Mouse (Mus musculus): ENCODE measurements around the gene Rem2.

The Rem2 gene

DNA sequence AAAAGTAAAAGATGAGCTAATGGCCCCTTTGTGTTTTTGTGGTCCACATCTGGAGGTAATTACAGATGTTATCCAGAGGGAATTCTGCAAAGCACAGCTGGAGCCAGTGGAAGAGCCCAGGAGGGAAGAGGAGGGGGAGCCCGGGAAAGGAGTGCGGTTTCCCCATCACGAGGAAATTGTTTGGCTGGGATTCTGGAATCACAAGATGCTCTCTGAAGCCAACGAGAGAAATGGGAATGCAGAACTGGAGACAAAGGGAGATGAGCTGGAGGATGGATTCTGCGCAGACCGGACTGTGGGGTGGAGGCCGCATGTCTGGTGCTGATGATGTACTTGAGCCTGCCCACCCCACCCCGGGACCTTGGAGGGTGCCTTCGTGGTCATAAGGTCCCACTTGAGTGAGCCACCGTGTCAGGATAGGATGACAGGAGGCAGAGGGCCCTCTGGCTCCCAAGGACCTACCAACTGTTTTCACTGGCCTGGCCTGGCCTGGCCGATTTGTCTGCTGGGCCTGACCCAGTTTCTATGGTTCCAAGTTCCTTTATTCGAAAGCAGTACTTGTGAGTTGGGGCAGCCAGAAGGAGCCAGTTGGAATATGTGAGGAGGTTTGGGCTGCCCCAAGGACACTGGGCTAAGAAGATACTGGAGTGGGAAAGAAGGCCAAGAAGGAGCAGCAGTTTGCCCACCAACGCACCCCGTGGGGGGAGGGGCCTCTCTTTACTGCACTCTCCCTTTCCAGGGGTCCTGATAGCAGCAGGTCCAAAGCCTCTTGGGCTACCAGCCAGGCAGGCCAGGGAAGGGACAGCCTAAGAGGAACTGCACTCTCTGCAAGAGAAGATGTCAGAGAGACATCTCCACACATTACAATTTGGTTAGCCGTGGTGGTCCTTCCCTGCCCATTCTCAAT is 31.9 kb upstream of the Rem2 start:
- DNase-seq (ENCODE audit: low spot score), result peak; percentile 38

DNA sequence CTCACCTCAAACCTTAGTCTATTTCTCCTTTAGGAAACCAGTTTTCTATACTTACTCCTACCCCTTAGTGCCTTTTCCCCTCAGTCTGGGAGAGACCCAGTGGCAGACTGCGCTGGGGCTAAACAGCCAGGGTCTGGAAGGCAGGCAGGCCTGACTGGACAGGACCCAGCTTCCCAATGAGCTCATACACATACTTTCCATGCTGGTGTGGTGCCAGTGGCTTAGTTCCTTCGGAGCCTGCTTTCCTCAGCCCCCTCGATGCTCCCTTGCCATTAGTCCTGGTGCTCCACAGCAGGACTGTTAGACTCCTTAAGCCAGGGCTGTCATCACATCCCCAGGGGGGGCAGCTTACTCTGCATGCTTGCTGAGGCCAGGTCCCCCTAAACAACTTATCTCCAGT is 30.4 kb upstream of the Rem2 start:
- no peak for DNase-seq (ENCODE audit: low spot score)

DNA sequence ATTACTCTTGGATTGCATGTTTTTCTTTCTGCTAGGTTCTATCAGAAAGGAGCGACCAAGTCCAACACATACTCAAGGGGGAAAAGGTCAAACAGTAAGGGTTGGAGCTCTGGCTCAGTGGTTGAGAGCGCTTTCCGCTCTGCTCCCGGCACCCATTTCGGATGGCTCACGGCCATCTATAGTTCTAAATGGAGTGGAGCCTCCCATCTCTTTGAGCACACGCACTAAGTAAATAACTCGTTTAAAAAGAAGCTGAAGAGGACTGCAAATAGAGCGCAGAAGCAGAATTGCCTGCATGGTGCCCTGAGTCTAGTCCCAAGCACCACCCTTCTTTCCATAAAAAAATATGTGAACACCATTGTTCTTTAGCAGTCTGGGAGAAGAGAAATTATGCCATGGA is 22.3 kb upstream of the Rem2 start:
- no peak for DNase-seq (ENCODE audit: low spot score)

DNA sequence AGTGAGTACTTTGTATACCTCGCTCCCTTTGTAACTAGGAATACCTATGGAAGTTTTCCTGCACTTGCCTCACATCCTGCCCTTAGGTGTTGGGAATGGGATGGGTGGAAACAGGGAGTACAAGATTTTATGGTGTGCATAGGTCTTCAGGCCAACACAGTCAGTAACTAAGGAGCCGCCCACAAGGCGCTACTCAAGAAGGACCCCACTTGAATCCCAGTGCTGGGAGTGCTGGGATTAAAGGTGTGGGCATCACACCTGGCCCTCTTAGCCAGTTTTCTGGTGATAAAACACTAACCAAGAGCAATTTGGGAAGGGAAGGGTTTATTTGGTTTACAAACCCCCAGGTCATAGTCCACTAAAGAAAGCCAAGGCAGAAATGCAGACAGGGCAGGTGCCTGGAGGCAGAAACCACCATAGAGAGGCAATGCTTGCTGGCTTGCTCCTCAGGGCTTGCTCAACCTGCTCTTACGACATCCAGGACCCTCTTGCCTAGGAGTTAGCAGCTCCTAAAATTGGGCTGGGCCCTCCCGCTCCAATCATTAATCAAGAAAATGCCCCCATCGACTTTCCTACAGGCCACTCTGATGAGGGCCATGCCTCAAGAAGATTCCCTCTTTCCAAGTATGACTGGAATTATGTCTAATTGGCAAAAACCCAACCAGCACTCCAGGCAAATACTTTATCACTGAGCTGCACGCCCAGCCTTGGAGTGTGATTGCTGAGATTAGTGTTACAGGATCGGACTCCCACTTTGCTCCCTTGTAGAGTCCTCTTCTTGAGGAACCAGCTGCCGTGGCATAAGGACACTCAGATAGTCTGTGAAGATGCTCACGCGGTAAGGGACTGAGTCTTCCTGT is 21.0 kb upstream of the Rem2 start:
- no peak for DNase-seq (ENCODE audit: low spot score)

DNA sequence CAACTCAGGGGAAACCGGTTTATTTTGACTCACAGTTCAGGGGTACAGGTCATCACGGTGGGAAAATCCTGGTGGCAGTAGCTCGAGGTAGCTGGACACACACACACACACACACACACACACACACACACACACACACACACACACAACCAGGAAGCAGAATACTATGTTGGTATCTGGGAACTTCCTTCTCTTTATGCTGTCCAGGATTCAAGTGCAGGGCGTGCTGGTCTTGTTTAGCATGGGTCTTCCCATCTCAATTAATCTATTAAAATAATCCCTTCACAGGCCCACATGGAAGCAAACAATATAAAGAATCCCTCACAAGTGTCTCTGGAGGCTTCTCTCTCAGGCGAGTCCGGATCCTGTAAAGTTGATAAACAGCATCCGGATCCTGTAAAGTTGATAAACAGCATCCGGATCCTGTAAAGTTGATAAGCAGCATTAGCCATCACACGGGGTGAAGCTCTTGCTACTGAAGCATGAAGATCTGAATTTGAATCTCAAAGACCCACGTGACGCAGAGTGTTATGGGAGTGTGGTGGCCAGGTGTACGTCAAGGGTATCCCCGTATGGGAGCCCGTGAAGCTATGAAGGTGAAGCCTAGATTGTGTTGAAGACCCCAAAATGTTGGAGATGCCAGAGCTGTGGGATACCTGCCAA is 17.9 kb upstream of the Rem2 start:
- DNase-seq (ENCODE audit: low spot score), result no peak

DNA sequence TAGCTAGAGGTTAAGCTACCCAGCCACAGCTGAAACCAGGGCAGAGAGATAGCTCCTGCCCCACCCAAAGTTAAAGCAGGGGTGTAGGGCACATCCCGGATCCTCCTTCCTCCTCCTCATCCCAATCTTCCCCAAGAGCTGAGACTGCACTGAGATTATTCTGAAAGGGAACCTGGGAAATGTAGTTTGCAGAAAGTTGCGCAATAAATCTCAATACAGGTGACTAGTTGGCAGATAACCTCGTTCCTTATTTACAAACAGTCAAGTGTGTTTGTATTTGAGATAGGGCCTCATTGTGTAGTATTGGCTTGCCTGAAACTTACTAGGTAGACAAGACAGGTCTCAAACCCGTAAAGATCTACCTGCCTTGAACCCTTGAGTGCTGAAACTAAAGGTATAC is 13.8 kb upstream of the Rem2 start:
- DNase-seq (ENCODE audit: low spot score), result no peak

DNA sequence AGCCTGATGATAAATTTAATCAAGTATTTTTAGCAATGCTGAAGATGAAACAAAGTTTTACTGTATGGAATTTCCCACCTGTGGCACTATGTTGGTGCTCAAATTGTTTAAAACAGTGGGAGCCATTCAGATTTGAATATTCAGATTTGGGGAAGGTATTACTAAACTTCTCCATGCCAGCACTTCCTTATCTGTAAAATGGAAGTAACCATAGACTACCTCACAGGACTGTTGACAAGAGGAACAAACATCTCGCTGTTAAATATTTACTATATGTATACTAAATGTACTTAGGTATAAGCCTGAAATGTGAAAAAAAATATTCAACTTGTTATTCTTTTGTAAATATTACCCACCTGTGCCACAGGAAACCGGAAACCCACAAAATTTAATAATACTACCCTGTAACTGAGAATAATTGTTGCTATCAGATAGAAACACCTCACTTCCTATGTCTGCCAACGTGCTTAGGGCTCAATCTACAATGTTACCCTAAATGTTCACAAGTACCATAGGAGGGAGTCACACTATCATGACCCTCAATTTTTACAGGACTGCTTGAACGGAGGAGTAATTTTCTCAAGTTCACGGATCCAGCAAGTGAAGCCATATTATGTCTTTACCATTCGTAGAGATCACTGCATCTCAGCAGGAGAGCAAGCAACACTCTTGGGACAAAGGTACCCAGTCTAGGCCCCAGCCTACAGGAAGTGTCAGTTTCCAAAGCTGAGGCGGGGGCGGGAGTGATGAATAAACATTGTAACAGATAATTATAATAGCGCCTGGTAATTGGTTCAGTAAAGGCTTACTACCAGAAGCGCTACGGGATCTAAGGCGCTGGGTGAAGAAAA is 12.6 kb upstream of the Rem2 start:
- no peak for DNase-seq (ENCODE audit: low spot score)

DNA sequence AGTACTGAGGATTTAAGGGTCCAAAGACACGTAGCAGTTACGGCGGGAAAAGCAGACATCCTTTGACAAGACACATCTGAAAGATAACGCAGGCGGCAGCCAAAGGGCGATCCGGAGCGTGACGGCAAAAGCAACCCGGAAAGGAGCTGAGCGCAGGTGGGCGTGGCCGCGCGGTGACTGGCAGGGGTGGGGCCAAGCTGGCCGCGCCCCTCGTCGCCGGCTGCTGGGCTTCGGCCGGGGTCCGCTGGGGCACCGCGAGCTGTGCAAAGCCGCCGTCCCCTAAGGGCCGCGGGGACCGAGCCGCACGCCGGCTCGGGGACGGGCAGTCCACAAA is 12.0 kb upstream of the Rem2 start, which contains the start of gene Lrp10:
Gene Lrp10, plus strand, starts transcription at position 179 of the 334 bp plus-strand sequence.
- DNase-seq (ENCODE audit: low spot score), result peak; percentile 78

DNA sequence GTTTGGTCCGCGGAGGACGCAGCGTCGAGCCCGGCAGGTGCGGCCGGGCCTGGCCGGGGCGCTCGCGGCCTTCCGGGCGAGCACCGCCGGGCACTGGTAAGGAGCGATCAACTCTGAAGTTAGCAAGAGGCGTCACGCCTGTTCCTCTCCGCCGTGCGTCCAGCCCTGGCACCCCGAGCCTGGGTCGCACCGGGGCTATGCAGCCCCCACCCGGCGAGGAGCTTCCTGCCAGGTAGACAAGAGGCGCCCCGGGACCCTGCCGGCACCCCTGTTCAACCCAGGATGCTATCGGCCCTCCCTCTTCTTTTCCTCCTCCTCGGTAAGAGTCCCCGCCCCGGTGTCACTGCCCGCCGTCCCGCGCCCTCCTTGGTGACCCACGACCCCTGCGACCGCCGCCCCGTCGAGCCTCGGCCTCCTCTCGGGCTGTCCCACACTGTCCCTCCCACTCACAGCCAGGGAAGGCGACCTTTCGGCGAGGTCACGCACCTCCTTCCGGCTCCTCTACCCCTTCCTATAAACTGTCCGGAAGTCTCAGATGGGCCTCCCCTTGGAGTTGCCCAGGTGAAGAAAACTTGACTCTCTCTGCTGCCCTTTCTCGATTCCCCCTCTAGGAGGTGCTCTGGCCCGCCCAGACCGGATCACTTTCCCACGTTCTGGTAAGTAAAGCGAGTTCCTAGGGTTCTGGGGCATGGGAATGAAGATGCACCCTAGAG is 11.5 kb upstream of the Rem2 start:
- DNase-seq (ENCODE audit: low spot score), result peak; percentile 58

DNA sequence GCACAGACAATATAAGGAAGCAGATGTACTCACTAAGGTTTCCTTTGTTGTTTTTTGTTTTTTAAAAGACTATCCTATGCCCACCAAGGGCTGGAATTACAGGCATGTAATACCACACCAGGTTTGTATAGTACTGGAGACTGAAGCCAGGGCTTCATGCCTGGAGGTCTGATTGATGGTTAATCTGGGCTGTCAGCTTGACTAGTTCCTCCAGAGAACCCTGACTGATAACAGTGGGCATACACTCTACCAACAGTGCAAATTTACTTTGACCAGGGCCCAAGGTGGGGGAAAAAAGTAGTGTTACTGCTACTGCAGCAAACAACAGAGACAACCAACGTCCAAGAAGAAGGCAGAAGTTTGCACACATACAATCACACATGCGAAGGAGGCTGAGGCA is 4.4 kb upstream of the Rem2 start:
- no peak for DNase-seq (ENCODE audit: low spot score)

DNA sequence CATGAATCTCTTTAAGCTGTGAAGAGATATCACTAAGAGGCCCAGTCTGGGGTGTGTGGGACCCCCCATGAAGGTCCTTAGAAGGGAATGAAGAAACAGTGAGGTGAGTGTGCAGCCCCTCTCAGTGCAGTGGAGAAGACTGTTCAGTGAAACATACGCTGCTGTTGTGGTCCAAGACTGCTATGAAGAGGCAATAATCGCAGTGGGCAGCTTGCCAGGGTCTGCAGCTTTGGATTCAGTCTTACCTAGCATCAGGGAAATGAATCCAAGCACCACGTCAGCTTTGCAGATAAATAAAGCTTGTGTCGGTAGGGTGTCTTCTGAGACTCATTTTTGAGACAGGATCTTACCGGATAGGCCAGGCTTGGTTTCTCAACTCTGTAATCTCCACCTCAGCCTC is 3.2 kb upstream of the Rem2 start:
- no peak for DNase-seq (ENCODE audit: low spot score)

DNA sequence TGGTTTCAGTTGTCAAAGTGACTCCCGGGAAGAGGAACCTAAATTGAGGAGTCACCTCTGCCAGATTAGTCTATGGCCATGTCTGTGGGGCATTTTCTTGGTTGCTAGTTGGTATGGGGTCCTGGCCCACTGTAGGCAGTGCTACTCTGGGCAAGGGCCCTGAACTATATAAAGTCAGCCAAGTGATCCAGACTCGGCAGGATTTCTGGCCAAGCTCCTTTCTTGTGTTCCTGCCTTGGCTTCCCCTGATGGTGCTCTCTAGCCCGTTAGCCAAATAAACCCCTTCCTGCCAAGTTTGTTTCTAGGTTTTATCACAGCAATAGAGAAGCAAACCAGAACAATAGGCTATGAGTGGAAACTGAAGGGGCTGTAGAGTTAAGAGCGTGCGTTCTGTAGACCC is 1.2 kb upstream of the Rem2 start:
- DNase-seq (ENCODE audit: low spot score), result no peak

DNA sequence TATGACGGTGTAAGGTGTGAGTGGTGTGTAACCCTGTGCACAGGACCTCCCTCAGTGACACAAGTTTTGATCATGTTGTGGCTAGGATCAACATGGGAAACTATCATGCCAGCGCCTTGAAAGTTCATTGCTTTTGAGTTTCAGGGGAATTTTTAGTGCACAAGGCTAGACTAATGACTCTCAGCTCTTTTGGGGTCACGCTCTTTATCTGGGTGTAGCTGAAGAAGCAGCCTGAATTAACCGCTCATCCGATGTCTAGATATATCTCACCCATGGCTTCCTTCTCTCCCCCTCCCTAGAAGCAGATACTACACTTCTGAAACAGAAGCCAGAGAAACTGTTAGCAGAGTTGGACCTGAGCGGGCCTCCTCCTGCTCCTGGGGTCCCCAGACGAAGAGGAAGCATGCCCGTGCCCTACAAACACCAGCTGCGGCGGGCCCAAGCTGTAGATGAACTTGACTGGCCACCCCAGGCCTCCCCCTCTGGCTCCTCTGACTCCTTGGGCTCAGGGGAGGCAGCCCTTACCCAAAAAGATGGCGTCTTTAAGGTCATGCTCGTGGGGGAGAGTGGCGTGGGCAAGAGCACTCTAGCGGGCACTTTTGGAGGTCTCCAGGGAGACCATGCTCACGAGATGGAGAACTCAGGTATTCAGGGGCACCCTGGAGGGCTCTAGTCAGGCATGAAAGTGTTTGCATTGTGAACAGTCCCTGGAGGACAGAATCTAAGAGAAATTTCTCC is 1.4 kb downstream of the Rem2 start:
- DNase-seq (ENCODE audit: low spot score), result no peak

DNA sequence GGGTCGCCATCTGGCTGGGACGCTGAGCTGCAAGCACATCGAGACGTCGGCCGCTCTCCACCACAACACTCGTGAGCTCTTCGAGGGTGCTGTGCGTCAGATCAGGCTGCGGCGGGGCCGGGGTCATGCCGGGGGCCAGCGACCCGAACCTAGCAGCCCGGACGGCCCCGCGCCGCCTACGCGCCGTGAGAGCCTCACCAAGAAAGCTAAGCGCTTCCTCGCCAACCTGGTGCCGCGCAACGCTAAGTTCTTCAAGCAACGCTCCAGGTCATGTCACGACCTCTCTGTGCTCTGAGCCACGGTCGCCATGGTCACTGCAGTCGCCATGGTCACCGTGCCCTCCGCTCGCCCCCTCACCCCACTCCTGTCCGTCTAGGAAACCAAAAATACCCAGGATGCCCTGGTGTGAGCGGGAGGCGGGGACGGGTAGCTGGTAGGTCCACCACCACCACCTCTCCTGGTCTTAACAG is 3.6 kb downstream of the Rem2 start:
- peak; percentile 23 for DNase-seq (ENCODE audit: low spot score)

DNA sequence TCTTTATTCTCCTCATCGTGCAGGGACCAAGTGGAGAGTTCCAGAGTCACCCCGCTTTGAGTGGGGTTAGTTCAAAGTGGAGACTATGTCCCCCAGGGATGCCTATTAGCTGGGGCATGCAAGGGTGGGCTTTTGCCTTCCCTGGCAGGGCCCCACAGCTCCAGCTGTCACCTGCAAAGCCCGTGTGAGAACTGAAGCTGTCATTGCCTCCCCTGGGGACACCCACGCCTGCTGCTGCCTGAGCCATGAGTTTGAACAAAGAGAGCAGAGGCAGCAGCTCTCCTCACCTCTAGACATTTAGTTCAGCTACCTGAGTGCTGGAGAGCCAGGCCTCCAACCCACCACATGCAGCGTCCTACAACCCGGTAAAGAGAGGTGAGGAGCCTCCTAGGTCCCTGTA is 4.8 kb downstream of the Rem2 start:
- no peak for DNase-seq (ENCODE audit: low spot score)

DNA sequence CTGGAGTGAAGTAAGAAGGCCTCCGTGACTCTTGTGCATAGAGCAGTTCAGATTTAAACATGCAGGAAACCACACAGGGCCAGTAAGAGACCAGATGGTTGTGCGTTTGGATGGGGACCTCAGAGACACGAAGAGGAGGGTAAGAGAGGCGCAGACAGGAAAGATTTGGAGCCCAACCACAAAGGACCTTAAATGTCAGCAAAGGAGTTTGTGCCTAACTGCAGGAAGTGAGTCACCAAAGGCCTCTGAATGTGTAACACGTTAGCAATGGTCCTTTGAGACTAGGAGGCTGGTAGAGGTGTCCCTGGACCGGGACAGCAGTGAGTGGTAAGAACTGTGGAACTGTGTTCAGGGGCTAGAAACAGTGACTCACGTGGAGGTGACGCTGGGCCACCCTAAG is 5.5 kb downstream of the Rem2 start:
- DNase-seq (ENCODE audit: low spot score), result no peak

DNA sequence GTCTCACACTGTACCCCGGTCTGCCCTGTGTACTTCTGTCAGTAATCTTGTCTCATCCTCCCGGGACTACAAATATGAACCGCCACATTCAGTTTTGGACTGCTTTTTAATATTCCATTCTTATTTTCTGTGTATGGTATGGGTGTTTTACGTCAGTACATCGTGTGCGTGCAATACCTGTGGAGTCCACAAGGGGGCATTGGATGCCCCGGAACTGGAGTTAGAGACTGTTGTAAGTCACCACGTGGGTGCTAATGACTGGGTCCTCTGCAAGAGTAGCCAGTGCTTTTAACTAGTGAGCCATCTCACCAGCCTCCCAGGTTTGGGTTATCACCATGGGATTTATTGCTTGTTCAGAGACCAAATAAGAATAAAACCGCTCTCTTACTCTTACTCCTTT is 6.6 kb downstream of the Rem2 start:
- DNase-seq (ENCODE audit: low spot score), result no peak

DNA sequence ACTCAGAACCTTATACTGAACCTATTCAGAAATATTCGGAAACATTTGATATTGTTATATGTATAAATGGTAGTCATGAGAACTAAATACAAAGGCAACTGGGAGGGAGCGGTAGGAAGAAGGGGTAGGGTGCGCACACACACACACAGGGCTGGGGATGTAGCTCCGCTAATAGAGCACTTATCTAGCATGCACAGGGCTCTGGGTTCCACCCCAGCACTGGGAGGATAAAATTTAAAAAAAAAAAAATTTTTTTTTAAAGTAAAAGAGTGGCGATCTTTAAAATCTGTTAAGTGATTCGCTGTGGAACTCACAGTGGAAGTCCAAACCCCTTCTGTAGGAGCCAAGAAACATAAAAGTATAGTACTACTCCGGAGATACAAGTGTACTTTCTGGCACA is 10.0 kb downstream of the Rem2 start:
- no peak for DNase-seq (ENCODE audit: low spot score)

DNA sequence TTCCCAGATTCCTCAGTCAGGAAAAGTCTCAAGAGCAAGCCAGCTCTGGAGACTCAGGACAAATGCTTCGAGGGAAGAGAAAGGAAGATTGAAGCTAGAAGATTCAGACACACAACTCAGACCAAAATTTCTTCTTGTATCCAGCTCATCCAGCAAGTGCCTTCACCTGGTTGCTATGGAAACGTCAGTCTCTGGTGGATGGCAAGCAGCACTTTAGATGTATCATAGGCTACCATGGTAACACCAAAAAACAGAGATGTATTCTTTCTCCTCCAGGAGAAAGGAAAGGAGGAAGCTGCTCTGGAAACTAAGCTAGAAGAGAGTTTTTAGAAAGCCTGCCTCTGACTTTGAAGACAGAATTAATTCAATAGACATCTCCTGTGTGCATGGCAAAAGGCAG is 11.8 kb downstream of the Rem2 start:
- DNase-seq (ENCODE audit: low spot score), result no peak

DNA sequence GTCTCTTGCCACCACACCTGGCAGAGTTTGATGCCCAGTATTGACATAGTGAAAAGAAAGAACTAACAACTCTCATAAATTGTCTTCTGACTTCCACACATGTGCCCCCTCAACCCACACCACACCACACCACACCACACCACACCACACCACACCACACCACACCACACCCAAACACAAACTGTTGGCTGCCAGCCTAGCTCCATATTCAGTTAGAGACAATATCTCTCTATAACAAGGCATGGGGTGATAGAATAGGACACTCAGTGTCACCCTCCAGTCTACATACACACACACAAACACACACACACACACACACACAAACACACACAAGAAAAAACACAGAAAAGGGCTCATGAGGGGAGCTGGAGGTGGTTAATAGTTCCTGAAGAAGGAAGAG is 12.4 kb downstream of the Rem2 start:
- no peak for DNase-seq (ENCODE audit: low spot score)

Measured in ovary, adult 18-20 months (tissue).